Mouse (Mus musculus) heart, adult 2 months (tissue): ENCODE measurements around the gene Arhgef18.

Experiments
- CTCF ChIP-seq: fragments of 200-600 bp; IDR thresholded peaks from 2 replicates; pipeline ENCODE4 v1.8.1; 2022; ENCODE audit warnings: antibody characterized with exemption, mild to moderate bottlenecking, moderate library complexity
- EP300 ChIP-seq: fragments of 200-500 bp; IDR thresholded peaks from 2 replicates; pipeline ENCODE4 v1.6.1; 2011; ENCODE audit warnings: low read depth, low read length, control low read depth; ENCODE audit not compliant: insufficient read depth
- POLR2A ChIP-seq: fragments of 200-500 bp; IDR thresholded peaks from 2 replicates; pipeline ENCODE4 v1.6.1; 2011; ENCODE audit warnings: mild to moderate bottlenecking, low read depth, low read length, control low read depth; ENCODE audit not compliant: insufficient read depth

DNA sequence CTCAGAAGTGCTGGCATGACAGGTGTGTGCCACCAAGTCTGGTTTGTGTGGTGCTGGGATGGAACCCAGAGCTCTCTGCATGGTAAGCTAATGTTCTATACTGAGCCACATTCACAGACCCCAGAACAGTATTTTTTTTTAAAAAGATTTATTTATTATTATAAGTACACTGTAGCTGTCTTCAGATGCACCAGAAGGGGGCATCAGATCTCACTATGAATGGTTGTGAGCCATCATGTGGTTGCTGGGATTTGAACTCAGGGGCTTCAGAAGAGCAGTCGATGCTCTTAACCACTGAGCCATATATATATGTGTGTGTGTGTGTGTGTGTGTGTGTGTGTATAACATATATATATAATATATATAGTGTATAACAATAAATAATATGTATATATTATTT lies 76.0 kb downstream of the Arhgef18 start:
- TF ChIP-seq POLR2A (no peak), CTCF (peak; percentile 34), EP300 (no peak)
